Mouse (Mus musculus): Measurements from ENCODE around the gene Chd3.

DNA sequence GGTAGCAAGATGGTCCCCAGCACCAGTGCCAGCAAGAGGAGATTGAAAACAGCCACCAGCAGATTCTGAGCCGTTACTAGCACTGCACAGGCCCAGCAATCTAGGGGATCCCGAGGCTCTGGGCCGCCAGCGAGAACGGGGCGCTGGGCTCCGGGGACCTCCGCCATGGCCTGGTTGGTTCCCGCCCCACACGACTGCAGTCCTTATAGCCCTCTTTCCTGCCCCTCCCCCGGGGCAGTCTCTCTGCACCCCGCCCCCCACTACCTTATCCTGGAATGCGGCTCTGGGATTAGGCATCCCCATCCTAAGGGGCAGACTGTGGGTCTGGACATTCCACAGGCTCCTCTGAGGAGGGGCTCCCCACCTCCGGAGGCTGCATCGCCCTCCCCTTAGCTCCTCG lies 28.9 kb upstream of the Chd3 start, which contains the start of gene Tmem88:
- TF ChIP-seq CTCF (IDR thresholded peaks at IDR 0.05; ENCODE audit: low read depth, low read length) (no peak), TAL1 (conservative IDR thresholded peaks at IDR 0.05; ENCODE audit: low read depth, low read length) (no peak), GATA1 (IDR thresholded peaks at IDR 0.05; ENCODE audit: borderline replicate concordance, low read length) (no peak), GATA2 (IDR thresholded peaks at IDR 0.05; ENCODE audit: borderline replicate concordance, low read depth, low read length) (no peak), POLR2AphosphoS5 (IDR thresholded peaks at IDR 0.05; ENCODE audit: insufficient replicate concordance, low read depth, low read length) (no peak)
